Mouse (Mus musculus): ENCODE measurements at regions not wholly inside any gene's neighbourhood (a gene's known extent, or its start where the extent isn't known, plus 50 kb on each side); places are given as distances from the start of the nearest gene placed in this dataset.

DNA sequence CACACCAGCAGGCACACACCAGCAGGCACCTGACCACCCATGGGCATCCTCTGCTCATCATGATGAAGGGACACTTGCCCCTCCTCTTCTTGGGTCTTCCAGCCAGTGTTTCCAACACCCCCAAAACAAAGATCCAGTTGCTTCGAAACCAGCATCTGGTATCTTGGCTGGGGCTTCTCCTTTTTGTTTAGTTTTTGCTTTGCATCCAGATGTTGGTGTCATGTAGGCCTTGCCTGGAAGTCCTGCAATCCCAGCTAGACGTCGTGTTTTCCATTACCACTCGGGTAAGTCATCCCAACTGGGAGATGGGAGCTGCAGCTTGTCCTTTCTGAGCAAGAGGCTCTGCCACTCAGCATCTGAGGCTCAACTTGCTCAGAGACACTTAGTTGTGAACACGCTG, 70.6 kb upstream of the Tspan2 start:
- DNase-seq (ENCODE audit: low read depth, low spot score), result no peak

GRCm38 (mm10) chr3:102664665-102665190, 69.6 kb upstream of the Tspan2 start:
- DNase-seq (ENCODE audit: low read depth, low spot score), result no peak

DNA sequence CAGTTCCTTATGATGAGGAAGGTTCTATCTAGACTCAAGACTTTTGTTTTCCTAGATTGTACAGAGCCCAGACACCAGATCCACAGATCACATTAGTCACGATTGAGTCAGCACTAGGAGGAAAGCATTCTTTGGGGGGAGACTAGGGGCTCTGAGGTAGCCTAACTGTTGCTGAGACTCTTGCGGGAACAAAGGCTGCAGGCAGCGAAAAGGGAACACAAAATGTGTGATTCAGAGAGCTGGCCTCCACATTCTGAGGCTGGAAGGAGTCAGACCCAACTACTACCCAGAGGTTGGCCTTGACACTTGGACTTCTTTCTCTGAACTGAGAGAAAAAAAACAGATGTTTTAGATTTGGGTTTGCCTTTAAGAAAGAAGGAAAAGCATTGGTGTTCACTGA, 66.5 kb upstream of the Tspan2 start:
- no peak for DNase-seq (ENCODE audit: low read depth, low spot score)

GRCm38 (mm10) chr3:102668556-102668955, 65.8 kb upstream of the Tspan2 start:
- DNase-seq (ENCODE audit: low read depth, low spot score), result no peak

- DNase-seq (ENCODE audit: low read depth, low spot score), result no peak
Observed at GRCm38 (mm10) chr3:102669951-102670350, 64.4 kb upstream of the Tspan2 start.

DNA sequence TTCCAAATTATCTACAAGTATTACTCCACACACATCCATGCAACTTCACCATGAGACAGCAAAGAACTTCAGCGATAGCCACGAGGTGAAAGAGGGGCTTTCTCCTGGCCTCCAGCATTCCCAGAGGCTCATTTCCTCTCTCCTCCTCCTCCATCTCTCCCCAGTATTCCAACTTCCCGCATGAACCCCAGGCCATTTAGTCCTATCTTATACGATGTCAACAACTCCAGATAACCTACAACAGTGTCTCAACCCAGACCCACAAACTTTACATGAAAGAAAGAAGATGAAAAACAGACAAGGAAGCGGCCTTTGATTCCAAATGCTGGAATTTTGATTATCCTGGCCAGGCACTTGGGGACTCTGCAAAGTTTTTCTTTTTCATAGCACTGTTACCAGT, 63.8 kb upstream of the Tspan2 start:
- DNase-seq (ENCODE audit: low read depth, low spot score), result no peak

GRCm38 (mm10) chr3:102670972-102671371, 63.4 kb upstream of the Tspan2 start:
- DNase-seq (ENCODE audit: low read depth, low spot score), result no peak

DNA sequence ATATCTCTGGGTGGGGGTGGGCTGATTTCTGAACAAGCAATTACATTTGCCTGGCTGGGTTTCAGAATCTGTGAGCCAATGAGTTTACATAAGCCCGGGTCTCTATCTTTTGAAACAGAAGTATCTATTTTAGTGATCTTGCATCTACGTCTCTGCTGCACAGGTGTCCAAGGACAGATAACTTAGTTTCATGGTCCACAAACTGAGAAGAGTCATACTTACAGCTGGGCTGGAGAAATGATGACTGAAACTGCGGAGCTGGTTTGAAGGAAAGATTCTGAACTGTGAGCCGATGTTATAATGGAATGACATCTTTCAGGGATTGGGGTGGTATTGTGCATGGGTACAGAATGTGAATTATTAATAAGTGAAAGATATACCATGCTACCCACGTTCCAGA, 60.8 kb upstream of the Tspan2 start:
- no peak for DNase-seq (ENCODE audit: low read depth, low spot score)

GRCm38 (mm10) chr3:102674068-102674467, 60.3 kb upstream of the Tspan2 start:
- DNase-seq (ENCODE audit: low read depth, low spot score), result no peak

DNA sequence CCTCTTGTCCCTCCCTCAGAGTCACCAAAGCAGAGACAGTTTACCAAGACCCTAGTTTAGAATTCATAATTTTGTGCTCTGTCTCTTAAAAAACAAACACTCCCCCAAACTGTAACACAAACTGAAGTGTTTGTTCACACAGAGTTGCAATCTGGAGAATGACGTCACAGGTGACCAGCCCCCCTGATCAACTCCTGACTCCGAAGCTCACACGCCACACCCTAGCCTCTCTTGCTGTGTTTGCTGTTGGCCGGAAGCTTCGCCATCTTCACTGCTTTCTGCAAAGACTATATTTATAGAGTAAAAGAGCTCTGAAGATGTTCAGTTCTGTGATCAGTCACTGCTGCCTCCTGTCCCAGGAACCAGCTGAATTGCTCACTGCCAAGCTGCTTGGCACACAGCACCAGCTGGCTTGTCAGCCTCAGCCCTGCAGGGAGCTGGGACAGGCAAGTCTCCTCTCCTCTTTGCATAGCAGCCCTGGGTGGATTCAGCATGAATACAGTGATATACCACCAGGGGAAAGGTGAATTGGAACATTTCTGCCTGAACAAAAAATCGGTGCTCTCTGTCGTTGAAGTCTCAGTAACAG, 57.3 kb upstream of the Tspan2 start:
- no peak for DNase-seq (ENCODE audit: low read depth, low spot score)

- DNase-seq (ENCODE audit: low read depth, low spot score), result no peak
Observed at GRCm38 (mm10) chr3:102678516-102678915, 55.8 kb upstream of the Tspan2 start.

- no peak for DNase-seq (ENCODE audit: low read depth, low spot score)
Observed at GRCm38 (mm10) chr3:102682424-102682823, 51.9 kb upstream of the Tspan2 start.

DNA sequence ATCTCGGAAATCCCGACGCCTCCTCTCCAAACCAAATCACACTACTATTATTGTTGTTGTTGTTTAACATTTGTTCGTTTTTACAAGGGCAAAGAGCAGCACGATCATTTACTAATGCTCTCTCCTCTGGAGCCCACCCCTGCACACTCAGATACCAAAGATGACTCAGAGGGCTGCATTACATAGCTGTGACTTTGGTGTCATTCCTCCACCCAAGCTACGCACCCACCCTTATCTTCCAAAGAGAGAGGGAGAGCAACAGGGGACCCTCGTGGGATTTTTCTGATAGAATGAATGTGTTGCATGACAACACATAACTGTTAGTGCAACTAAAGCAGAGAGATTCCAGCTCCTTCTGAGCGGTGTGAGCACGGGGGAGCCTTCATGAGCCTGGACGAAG, 50.8 kb upstream of the Tspan2 start:
- DNase-seq (ENCODE audit: low read depth, low spot score), result no peak

Data from forelimb bud, embryonic 11.5 days (tissue).